Mouse (Mus musculus): ENCODE measurements around the gene Gm15140. TPM values are rescaled to one million over a fixed set of nuclear protein-coding genes. Genes with fewer than 3 reads are reported as not detected.
"Not testable (repeated sequence)": the region's sequence is repeated elsewhere in the genome, so short reads cannot be mapped to it uniquely, and the experiment has no call there.

The Gm15140 gene
- polyA plus RNA-seq (2015; fragmentation: Nextera tagmentation; extraction: Ambion mirVana) = not detected in 2 replicates

GRCm38 (mm10) chrX:154120585-154120984 is at the start of gene Gm15140:
TSS of gene Gm15140 (minus strand) at chrX:154120685.
- H3K27me3 ChIP-seq; H3K9ac ChIP-seq; H3K4me2 ChIP-seq; H3K9me3 ChIP-seq (replicated peaks); H3K4me3 ChIP-seq (replicated peaks); H3K27ac ChIP-seq; H3K4me1 ChIP-seq; ATAC-seq (replicated peaks; ENCODE audit: low FRiP score); H3K36me3 ChIP-seq: not testable (repeated sequence)
- 81% methylated on average over 1 of the region's 1 CpGs for WGBS

Other genes starting within 250 kb of the Gm15140 start
- gene Samt1, start 108.0 kb downstream of the Gm15140 start, polyA plus RNA-seq (2015; fragmentation: Nextera tagmentation; extraction: Ambion mirVana) = not detected in 2 replicates
- gene 4921511M17Rik, start 86.9 kb downstream of the Gm15140 start, polyA plus RNA-seq (2015; fragmentation: Nextera tagmentation; extraction: Ambion mirVana) = not detected in 2 replicates
- gene Gm10057, start 65.6 kb downstream of the Gm15140 start, polyA plus RNA-seq (2015; fragmentation: Nextera tagmentation; extraction: Ambion mirVana) = not detected in 2 replicates
- not detected in 2 replicates for gene 4930524N10Rik, start 222.7 kb upstream of the Gm15140 start, polyA plus RNA-seq (2015; fragmentation: Nextera tagmentation; extraction: Ambion mirVana)

Data from kidney, embryonic 15.5 days (tissue).